8 mouse cellular contexts compared by ENCODE assay signal in genomic region chr7:88206914-88207710, GRCm38 (mm10).
DNase-seq lines count a peak whose midpoint lies in the region; ATAC-seq and TF ChIP-seq lines count a peak whose summit lies in the region.

No protein-coding gene starts in this region.

- no peak overlapping the region for H3K4me3 ChIP-seq in lung, postnatal 0 days (ENCODE audit: low read depth, low read length)
- H3K4me3 ChIP-seq in neural tube, embryonic 12.5 days = no peak overlapping the region

- no peak overlapping the region for H3K4me2 ChIP-seq in lung, postnatal 0 days (replicated peaks; ENCODE audit: low read depth, low read length)
- peak overlapping the region; percentile 15 for H3K4me2 ChIP-seq in neural tube, embryonic 12.5 days (replicated peaks)

- no peak for TF ChIP-seq CTCF in lung, postnatal 0 days (IDR thresholded peaks at IDR 0.05)

- peak; percentile 29 for DNase-seq in lung, postnatal 0 days (ENCODE audit: low spot score)
- DNase-seq in lung, postnatal 4 days = no peak
- peak; percentile 62 for DNase-seq in embryo, embryonic 11 days
- peak; percentile 44 for DNase-seq in layer of hippocampus, adult 11-12 months (ENCODE audit: low spot score)
- no peak for DNase-seq in testis, postnatal 10 days (ENCODE audit: low spot score)
- DNase-seq in spleen, postnatal 14 days (ENCODE audit: low spot score in 2 of 2) = no peak
- DNase-seq in heart, postnatal 25 days (ENCODE audit: low spot score) = no peak

- H3K27ac ChIP-seq in lung, postnatal 0 days (ENCODE audit: low read length) = no peak overlapping the region
- no peak overlapping the region for H3K27ac ChIP-seq in neural tube, embryonic 12.5 days

- no peak for TF ChIP-seq EP300 in lung, postnatal 0 days (IDR thresholded peaks at IDR 0.05)

- H3K9me3 ChIP-seq in lung, postnatal 0 days (ENCODE audit: low read length) = no peaks in the 10 kb centered on the region
- H3K9me3 ChIP-seq in neural tube, embryonic 12.5 days = no peaks in the 10 kb centered on the region

- WGBS in lung, postnatal 0 days = 66% methylated on average over 10 of the region's 10 CpGs
- WGBS in neural tube, embryonic 12.5 days = 27% methylated on average over 10 of the region's 10 CpGs

- no peak overlapping the region for H3K9ac ChIP-seq in lung, postnatal 0 days (replicated peaks; ENCODE audit: low read depth)
- no peak overlapping the region for H3K9ac ChIP-seq in neural tube, embryonic 12.5 days

- no peaks in the 10 kb centered on the region for H3K4me1 ChIP-seq in lung, postnatal 0 days (ENCODE audit: insufficient read depth, low read depth, low read length)
- no peaks in the 10 kb centered on the region for H3K4me1 ChIP-seq in neural tube, embryonic 12.5 days

- no peaks in the 10 kb centered on the region for H3K27me3 ChIP-seq in lung, postnatal 0 days (replicated peaks; ENCODE audit: insufficient read depth, low read length)
- no peaks in the 10 kb centered on the region for H3K27me3 ChIP-seq in neural tube, embryonic 12.5 days (replicated peaks)

- ATAC-seq in lung, postnatal 0 days = no peak
- peak; percentile 77 for ATAC-seq in neural tube, embryonic 12.5 days (ENCODE audit: low FRiP score, low read depth)

- intact Hi-C loops in heart, postnatal 25 days (cut with DNase I) = no loop called here

- H3K36me3 ChIP-seq in lung, postnatal 0 days (ENCODE audit: insufficient read depth, low read length) = no peaks in the 10 kb centered on the region
- H3K36me3 ChIP-seq in neural tube, embryonic 12.5 days = no peaks in the 10 kb centered on the region

Comparison
In these comparisons a context has a peak if more than half of its experiments do, and no peak if none do; other contexts are left out.
1. DNase-seq: peak in lung, postnatal 0 days (single experiment), embryo, embryonic 11 days (single experiment) and layer of hippocampus, adult 11-12 months (single experiment); none in lung, postnatal 4 days (0 of 2), testis, postnatal 10 days (single experiment), spleen, postnatal 14 days (0 of 2) and heart, postnatal 25 days (single experiment).